Mouse (Mus musculus) midbrain, embryonic 12.5 days (tissue): ENCODE measurements at regions not wholly inside any gene's neighbourhood (a gene's known extent, or its start where the extent isn't known, plus 50 kb on each side); places are given as distances from the start of the nearest gene placed in this dataset.

Source experiments
- ATAC-seq: fragments of 200-750 bp; cut with Nextera tagmentation; 2 replicates; pipeline ENCODE4 v1.8.0; 2017; ENCODE audit warnings: low read depth, moderate TSS enrichment, moderate library complexity; ENCODE audit not compliant: low FRiP score
- H3K27ac ChIP-seq: fragments of 300-500 bp; sonication (generic); replicated peaks from 2 replicates; pipeline ENCODE4 v1.5.1; 2016; ENCODE audit warnings: mild to moderate bottlenecking
- H3K27me3 ChIP-seq: fragments of 300-500 bp; sonication (generic); 2 replicates; pipeline ENCODE4 v1.6.1; 2016; ENCODE audit warnings: mild to moderate bottlenecking
- H3K36me3 ChIP-seq: fragments of 300-500 bp; sonication (generic); 2 replicates; pipeline ENCODE4 v1.6.1; 2016
- H3K4me1 ChIP-seq: fragments of 300-500 bp; sonication (generic); 2 replicates; pipeline ENCODE4 v1.6.1; 2016
- H3K4me2 ChIP-seq: fragments of 300-500 bp; sonication (generic); replicated peaks from 2 replicates; pipeline ENCODE4 v1.6.1; 2016; ENCODE audit warnings: mild to moderate bottlenecking, moderate library complexity
- H3K4me3 ChIP-seq: fragments of 300-500 bp; sonication (generic); 2 replicates; pipeline ENCODE4 v1.5.1; 2016; ENCODE audit warnings: mild to moderate bottlenecking
- H3K9ac ChIP-seq: fragments of 300-500 bp; sonication (generic); replicated peaks from 2 replicates; pipeline ENCODE4 v1.6.1; 2016; ENCODE audit warnings: mild to moderate bottlenecking, moderate library complexity
- H3K9me3 ChIP-seq: fragments of 300-500 bp; sonication (generic); 2 replicates; pipeline ENCODE4 v1.6.1; 2016; ENCODE audit warnings: mild to moderate bottlenecking
- WGBS: fragments of 180-500 bp; shearing (Covaris S2); methylation state at CpG from one replicate; pipeline ENCODE4 v1.1.7; 2016; 5-methylcytosine and 5-hydroxymethylcytosine counted together

GRCm38 (mm10) chr10:117518793-117519669 lies 110.3 kb upstream of the Cpm start:
- Histone ChIP-seq H3K4me2 (no peak overlapping the region), H3K4me3 (no peak overlapping the region), H3K9ac (no peak overlapping the region), H3K27ac (no peak overlapping the region), H3K4me1 (no peaks in the 10 kb centered on the region), H3K27me3 (no peaks in the 10 kb centered on the region), H3K36me3 (no peaks in the 10 kb centered on the region), H3K9me3 (no peaks in the 10 kb centered on the region)
- ATAC-seq: no peak
- 67% methylated on average over 15 of the region's 15 CpGs for WGBS

DNA sequence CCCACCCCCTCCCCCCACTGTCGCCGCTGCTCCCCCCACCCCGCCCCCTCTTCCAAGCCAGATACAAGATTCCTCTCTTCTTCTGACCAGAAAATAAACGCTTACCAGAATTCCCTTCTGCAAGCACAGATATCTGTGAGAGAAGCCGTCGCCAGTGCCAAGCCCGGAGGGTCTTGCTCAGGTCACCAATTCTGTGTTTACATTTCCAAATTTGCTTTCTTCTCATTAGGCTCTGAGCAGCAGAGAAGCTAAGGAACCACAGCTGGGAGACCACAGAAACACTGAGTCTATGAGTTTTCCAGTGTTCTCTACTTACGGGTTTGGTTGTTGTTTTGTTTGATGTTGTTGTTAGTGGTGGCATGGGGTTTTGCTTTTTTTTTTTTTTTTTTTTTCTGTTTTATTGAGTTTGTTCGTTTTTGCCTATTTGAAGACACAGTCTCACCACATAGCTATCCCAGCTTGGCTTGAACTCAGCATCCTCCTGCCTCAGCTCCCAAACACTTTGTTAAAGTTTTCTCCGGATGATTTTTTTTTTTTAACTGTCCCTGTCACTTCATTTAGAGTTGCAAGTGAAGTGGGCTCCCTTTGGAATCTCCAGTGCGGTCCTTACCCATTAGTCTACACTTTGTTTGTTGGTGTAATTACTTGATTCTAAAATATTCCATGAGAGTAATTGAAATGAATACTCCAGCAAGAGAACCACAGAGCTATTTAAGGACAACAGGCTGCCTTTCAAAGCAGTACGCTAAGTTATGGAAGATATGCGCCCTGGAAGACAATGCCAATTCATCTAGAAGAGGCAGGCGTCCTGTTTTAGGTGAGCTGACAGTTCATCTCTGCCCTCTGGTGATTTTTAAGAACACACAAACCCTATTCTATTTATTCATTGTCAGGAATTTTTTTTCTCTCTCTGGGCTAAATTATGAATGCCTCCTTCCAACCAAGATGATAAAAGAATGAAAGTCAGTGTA lies 111.2 kb upstream of the Cpm start:
- ATAC-seq: no peak
- H3K27me3 ChIP-seq: no peaks in the 10 kb centered on the region
- H3K4me1 ChIP-seq: no peaks in the 10 kb centered on the region
- WGBS: 74% methylated on average over 14 of the region's 14 CpGs
- H3K27ac ChIP-seq: no peak overlapping the region
- H3K4me2 ChIP-seq: no peak overlapping the region
- H3K9me3 ChIP-seq: no peaks in the 10 kb centered on the region
- H3K9ac ChIP-seq: no peak overlapping the region
- H3K4me3 ChIP-seq: no peak overlapping the region
- no peaks in the 10 kb centered on the region for H3K36me3 ChIP-seq

DNA sequence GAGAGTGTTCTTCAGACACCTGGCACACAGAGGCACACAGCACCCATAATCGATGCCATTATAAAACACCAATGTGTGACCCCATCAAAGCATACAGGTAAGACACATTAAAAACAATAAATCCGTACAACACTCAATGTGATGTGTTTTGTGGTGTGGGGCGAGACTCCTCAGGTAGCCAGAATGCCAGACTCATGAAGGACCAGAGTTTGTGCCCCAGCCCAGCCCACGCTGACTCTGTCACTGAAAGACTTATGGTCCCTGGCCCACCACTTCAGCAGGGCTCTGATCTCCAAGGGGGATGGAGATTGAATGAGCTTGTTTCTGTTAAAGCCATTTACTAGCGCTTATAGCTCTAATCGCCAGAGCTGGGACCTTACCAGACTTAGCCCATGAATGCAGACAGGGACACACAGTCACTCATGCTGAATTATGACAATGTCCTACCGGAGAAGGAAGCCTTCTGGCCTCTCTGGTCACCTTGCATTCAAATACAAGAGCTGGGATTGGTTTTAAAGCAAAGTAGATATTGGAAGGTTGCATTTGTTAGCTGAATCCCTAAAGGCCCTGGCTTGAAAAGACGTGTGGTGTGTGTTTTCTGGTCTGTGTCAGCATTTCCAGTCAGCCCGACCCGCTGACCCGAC lies 112.1 kb upstream of the Cpm start:
- H3K27ac ChIP-seq: no peak overlapping the region
- ATAC-seq: no peak

DNA sequence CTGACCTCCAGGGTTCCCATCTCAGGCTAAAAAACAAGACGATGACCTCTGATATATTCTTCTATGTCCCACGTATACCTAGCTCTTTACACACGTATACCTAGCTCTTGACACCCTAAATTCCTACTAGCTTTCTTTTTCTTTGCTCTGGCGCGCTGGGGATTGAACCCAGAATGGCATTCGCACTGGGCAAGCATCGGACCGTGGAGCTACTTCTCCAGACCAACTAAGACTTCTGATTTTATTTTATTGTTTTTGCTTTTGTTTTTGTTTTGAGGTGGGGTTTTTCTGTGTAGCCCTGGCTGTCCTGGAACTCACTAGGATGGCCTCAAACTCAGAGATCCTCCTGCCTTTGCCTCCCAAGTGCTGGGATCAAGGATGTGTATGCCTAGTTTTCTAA lies 112.8 kb upstream of the Cpm start:
- H3K27ac ChIP-seq: no peak overlapping the region
- 88% methylated on average over 8 of the region's 8 CpGs for WGBS

More for the DNA sequence above, 112.1 kb upstream of the Cpm start:
- H3K36me3 ChIP-seq: no peaks in the 10 kb centered on the region
- no peak overlapping the region for H3K9ac ChIP-seq
- no peaks in the 10 kb centered on the region for H3K9me3 ChIP-seq
- 66% methylated on average over 11 of the region's 11 CpGs for WGBS
- no peak overlapping the region for H3K4me2 ChIP-seq
- H3K4me3 ChIP-seq: no peak overlapping the region
- no peaks in the 10 kb centered on the region for H3K4me1 ChIP-seq
- no peaks in the 10 kb centered on the region for H3K27me3 ChIP-seq

GRCm38 (mm10) chr10:117515777-117516501 lies 113.4 kb upstream of the Cpm start:
- no peak overlapping the region for H3K27ac ChIP-seq
- no peak overlapping the region for H3K4me2 ChIP-seq
- ATAC-seq: peak; percentile 56; the same call in 1 of the 2 replicates
- no peaks in the 10 kb centered on the region for H3K36me3 ChIP-seq
- no peak overlapping the region for H3K9ac ChIP-seq
- WGBS: 62% methylated on average over 10 of the region's 10 CpGs
- no peaks in the 10 kb centered on the region for H3K9me3 ChIP-seq
- no peaks in the 10 kb centered on the region for H3K27me3 ChIP-seq
- no peaks in the 10 kb centered on the region for H3K4me1 ChIP-seq
- no peak overlapping the region for H3K4me3 ChIP-seq

More for the DNA sequence above, 112.8 kb upstream of the Cpm start:
- Histone ChIP-seq H3K4me1 (no peaks in the 10 kb centered on the region), H3K4me3 (no peak overlapping the region), H3K27me3 (no peaks in the 10 kb centered on the region), H3K4me2 (no peak overlapping the region), H3K9me3 (no peaks in the 10 kb centered on the region), H3K9ac (no peak overlapping the region), H3K36me3 (no peaks in the 10 kb centered on the region)
- ATAC-seq: no peak

GRCm38 (mm10) chr10:117515039-117515438 lies 114.3 kb upstream of the Cpm start:
- Histone ChIP-seq H3K27me3 (no peaks in the 10 kb centered on the region), H3K4me3 (no peak overlapping the region), H3K9ac (no peak overlapping the region), H3K4me2 (no peak overlapping the region), H3K4me1 (no peaks in the 10 kb centered on the region), H3K27ac (no peak overlapping the region), H3K36me3 (no peaks in the 10 kb centered on the region), H3K9me3 (no peaks in the 10 kb centered on the region)
- 93% methylated on average over 8 of the region's 8 CpGs for WGBS
- ATAC-seq: no peak

DNA sequence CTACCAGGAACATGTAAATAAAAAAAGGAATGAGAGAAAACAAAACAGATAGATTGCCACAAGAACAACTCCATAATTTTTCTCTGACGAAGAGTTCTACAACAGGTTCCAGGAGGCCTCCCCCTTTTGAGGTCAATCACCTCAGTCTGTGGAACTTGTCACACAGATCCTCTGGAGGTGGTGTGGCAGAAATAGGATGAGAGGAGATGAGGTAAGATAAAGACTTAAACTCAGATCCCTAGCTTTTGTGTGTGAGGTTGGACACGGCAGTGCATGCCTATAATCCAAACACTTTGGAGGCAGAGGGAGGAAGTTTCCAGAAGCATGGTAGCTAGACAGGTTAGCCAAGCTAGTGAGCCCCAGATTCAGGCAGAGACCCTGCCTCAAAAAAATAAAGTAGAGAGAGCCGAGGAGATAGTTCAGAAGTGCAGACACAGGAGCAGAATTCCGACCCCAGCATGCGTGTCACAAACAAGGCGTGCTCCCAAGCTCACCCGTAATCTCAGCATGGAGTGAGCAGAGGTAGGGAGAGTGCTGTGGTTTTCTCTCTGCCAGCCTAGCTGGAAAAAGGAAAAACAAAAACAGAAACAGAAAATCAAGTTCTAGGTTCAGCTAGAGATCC lies 115.3 kb upstream of the Cpm start:
- Histone ChIP-seq H3K4me2 (no peak overlapping the region), H3K36me3 (no peaks in the 10 kb centered on the region), H3K27ac (no peak overlapping the region), H3K4me3 (no peak overlapping the region), H3K9ac (no peak overlapping the region), H3K9me3 (no peaks in the 10 kb centered on the region), H3K4me1 (no peaks in the 10 kb centered on the region), H3K27me3 (no peaks in the 10 kb centered on the region)
- 92% methylated on average over 7 of the region's 7 CpGs for WGBS
- ATAC-seq: no peak

GRCm38 (mm10) chr10:117512424-117513257 lies 116.7 kb upstream of the Cpm start:
- H3K4me2 ChIP-seq: no peak overlapping the region
- H3K36me3 ChIP-seq: no peaks in the 10 kb centered on the region
- no peak overlapping the region for H3K27ac ChIP-seq
- no peak for ATAC-seq
- H3K4me3 ChIP-seq: no peak overlapping the region
- 90% methylated on average over 9 of the region's 9 CpGs for WGBS
- H3K27me3 ChIP-seq: no peaks in the 10 kb centered on the region
- H3K4me1 ChIP-seq: no peaks in the 10 kb centered on the region
- H3K9ac ChIP-seq: no peak overlapping the region
- no peaks in the 10 kb centered on the region for H3K9me3 ChIP-seq

GRCm38 (mm10) chr10:117511483-117512406 lies 117.6 kb upstream of the Cpm start:
- Histone ChIP-seq H3K27ac (no peak overlapping the region), H3K27me3 (no peaks in the 10 kb centered on the region), H3K9ac (no peak overlapping the region), H3K4me2 (no peak overlapping the region), H3K36me3 (no peaks in the 10 kb centered on the region), H3K9me3 (no peaks in the 10 kb centered on the region), H3K4me1 (no peaks in the 10 kb centered on the region), H3K4me3 (no peak overlapping the region)
- ATAC-seq: no peak
- 87% methylated on average over 8 of the region's 8 CpGs for WGBS
